Mouse (Mus musculus) thymus, adult 2 months (tissue): ENCODE data around the gene Ccdc114.

Experiments used
- CTCF ChIP-seq: fragments of 200-500 bp; IDR thresholded peaks from 2 replicates; pipeline ENCODE4 v1.5.1; 2012; ENCODE audit warnings: mild to moderate bottlenecking, control low read depth, low read length, moderate library complexity, borderline replicate concordance; ENCODE audit not compliant: control insufficient read depth, poor library complexity, insufficient read depth; ENCODE audit errors: extremely low read depth
- POLR2A ChIP-seq: fragments of 200-500 bp; IDR thresholded peaks from 2 replicates; pipeline ENCODE4 v1.6.1; 2012; ENCODE audit warnings: mild to moderate bottlenecking, low read length, control low read depth, moderate library complexity; ENCODE audit not compliant: control insufficient read depth, poor library complexity, insufficient read depth; ENCODE audit errors: extremely low read depth

- TF ChIP-seq CTCF (no peak), POLR2A (no peak)
Measured at GRCm38 (mm10) chr7:45971831-45972723, 48.2 kb downstream of the Ccdc114 start.
